Mouse (Mus musculus): ENCODE results near the gene Jazf1. TPM values are rescaled to one million over a fixed set of nuclear protein-coding genes. Genes with fewer than 3 reads are reported as not detected.

The Jazf1 gene
- polyA plus RNA-seq, 1 experiment from 2014 or later = 3.0 TPM

DNA sequence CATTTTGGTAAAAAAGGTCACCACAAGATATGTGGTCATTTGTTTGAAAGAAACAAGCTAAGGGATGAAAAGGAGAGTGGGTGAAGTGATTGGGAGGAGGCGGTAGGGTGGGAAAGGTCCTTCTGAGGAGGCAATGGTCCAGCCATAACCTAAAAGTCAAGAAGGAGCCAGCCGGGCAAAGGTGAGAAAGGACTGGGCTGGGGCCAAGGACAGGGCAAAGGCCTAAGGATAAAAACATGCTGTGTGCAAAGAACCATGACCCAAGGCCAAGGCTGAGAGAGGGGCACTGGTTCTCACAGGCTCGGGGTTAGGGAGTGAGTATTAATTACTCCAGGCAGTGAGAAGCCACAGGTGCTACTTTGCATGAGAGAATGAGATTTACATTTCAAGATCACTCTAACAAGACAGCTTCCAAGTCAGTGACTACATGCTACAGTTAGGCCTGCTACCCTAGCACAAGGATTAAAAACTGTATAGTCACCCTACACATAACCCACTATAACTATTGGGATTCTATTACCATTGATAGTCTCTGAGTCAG, 151.5 kb downstream of the Jazf1 start:
- Histone ChIP-seq H3K9me3 (replicated peaks; ENCODE audit: control insufficient read depth, low read length) (no peaks in the 10 kb centered on the region), H3K36me3 (ENCODE audit: control insufficient read depth, insufficient read depth) (no peaks in the 10 kb centered on the region), H3K4me2 (ENCODE audit: low read depth, low read length) (no peak overlapping the region), H3K4me1 (ENCODE audit: control insufficient read depth, low read depth, low read length) (no peaks in the 10 kb centered on the region), H3K27me3 (ENCODE audit: control insufficient read depth, insufficient read depth, low read depth, low read length) (no peaks in the 10 kb centered on the region), H3K27ac (ENCODE audit: low read length) (no peak overlapping the region), H3K4me3 (ENCODE audit: low read depth, low read length) (no peak overlapping the region), H3K9ac (ENCODE audit: low read depth, low read length) (no peak overlapping the region)
- no peak for ATAC-seq (ENCODE audit: low read depth)
- 57% methylated on average over 3 of the region's 3 CpGs for WGBS (ENCODE audit: insufficient replicate concordance)

DNA sequence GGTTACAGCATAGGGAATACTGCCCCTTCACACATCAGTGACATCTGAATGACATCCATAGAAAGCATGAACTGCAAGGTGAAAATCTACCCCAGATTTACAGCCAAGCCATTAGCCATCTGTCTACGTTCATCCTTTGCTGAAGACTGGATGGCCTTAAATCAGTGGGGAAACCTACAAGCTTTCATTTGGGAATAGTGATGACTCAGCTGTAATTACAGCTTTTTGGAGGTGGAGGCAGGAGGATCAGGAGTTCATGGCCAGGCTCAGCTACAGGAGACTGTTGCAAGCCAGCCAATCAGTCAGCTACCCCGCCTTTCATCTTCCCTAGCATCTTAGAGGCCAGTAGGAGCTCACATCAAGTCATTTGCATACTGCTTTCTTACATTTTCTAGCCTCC, 153.5 kb downstream of the Jazf1 start:
- H3K27me3 ChIP-seq (ENCODE audit: control insufficient read depth, insufficient read depth, low read depth, low read length) = no peaks in the 10 kb centered on the region
- no peak overlapping the region for H3K27ac ChIP-seq (ENCODE audit: low read length)
- H3K9ac ChIP-seq (ENCODE audit: low read depth, low read length) = no peak overlapping the region
- ATAC-seq (ENCODE audit: low read depth) = no peak
- no peaks in the 10 kb centered on the region for H3K36me3 ChIP-seq (ENCODE audit: control insufficient read depth, insufficient read depth)
- no peak overlapping the region for H3K4me3 ChIP-seq (ENCODE audit: low read depth, low read length)
- no peaks in the 10 kb centered on the region for H3K9me3 ChIP-seq (replicated peaks; ENCODE audit: control insufficient read depth, low read length)
- WGBS (ENCODE audit: insufficient replicate concordance) = 65% methylated on average over 2 of the region's 2 CpGs
- H3K4me1 ChIP-seq (ENCODE audit: control insufficient read depth, low read depth, low read length) = no peaks in the 10 kb centered on the region
- no peak overlapping the region for H3K4me2 ChIP-seq (ENCODE audit: low read depth, low read length)

DNA sequence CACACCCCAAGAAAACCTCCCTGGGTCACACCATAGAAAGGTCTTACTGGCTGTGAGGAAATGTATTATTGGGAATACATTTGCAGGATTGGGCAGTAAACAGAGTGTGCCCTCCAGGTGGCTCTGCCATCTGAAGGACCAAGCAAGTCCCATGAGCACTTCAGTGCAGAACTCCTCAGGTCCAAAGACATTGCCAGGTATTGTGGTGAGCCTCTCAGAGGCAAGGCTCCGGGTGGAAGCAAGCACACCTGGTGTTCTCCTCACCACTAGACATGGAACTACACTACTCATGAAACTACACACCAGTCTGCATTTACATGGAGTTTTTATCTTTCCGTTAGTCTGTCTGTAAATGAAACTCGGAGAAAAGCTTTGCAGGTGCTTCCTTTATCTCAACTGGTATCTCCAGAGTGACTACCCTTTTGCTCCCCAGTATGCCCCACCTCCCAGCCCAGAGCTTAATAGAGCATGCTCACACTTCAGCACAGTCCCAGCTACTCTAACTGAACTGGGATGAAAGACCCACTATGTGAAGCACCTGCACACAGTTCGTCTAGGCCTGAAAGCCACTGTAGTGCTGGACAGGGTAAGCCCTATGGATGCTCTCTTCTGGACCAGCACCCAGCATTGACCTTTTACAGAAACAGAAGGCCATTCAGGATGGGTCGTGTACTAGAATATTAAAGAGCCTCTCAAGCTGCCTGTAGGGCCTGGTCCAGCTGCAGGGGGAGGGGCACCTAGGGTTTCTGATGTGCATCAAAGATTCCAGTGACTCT, 156.1 kb downstream of the Jazf1 start:
- Histone ChIP-seq H3K4me2 (ENCODE audit: low read depth, low read length) (no peak overlapping the region), H3K4me3 (ENCODE audit: low read depth, low read length) (no peak overlapping the region), H3K27me3 (ENCODE audit: control insufficient read depth, insufficient read depth, low read depth, low read length) (no peaks in the 10 kb centered on the region), H3K9me3 (replicated peaks; ENCODE audit: control insufficient read depth, low read length) (no peaks in the 10 kb centered on the region), H3K9ac (ENCODE audit: low read depth, low read length) (no peak overlapping the region), H3K36me3 (ENCODE audit: control insufficient read depth, insufficient read depth) (no peaks in the 10 kb centered on the region), H3K4me1 (ENCODE audit: control insufficient read depth, low read depth, low read length) (no peaks in the 10 kb centered on the region), H3K27ac (ENCODE audit: low read length) (no peak overlapping the region)
- no peak for ATAC-seq (ENCODE audit: low read depth)
- WGBS (ENCODE audit: insufficient replicate concordance) = 50% methylated on average over 5 of the region's 5 CpGs

GRCm38 (mm10) chr6:52906801-52907200, 161.6 kb downstream of the Jazf1 start:
- H3K9ac ChIP-seq (ENCODE audit: low read depth, low read length) = no peak overlapping the region
- no peak overlapping the region for H3K4me2 ChIP-seq (ENCODE audit: low read depth, low read length)
- no peak for ATAC-seq (ENCODE audit: low read depth)
- H3K36me3 ChIP-seq (ENCODE audit: control insufficient read depth, insufficient read depth) = no peaks in the 10 kb centered on the region
- H3K27me3 ChIP-seq (ENCODE audit: control insufficient read depth, insufficient read depth, low read depth, low read length) = no peaks in the 10 kb centered on the region
- H3K4me3 ChIP-seq (ENCODE audit: low read depth, low read length) = no peak overlapping the region
- no peak overlapping the region for H3K27ac ChIP-seq (ENCODE audit: low read length)
- H3K9me3 ChIP-seq (replicated peaks; ENCODE audit: control insufficient read depth, low read length) = no peaks in the 10 kb centered on the region
- H3K4me1 ChIP-seq (ENCODE audit: control insufficient read depth, low read depth, low read length) = peaks cover 3% of the 10 kb centered on the region
- WGBS (ENCODE audit: insufficient replicate concordance) = 68% methylated on average over 5 of the region's 5 CpGs

DNA sequence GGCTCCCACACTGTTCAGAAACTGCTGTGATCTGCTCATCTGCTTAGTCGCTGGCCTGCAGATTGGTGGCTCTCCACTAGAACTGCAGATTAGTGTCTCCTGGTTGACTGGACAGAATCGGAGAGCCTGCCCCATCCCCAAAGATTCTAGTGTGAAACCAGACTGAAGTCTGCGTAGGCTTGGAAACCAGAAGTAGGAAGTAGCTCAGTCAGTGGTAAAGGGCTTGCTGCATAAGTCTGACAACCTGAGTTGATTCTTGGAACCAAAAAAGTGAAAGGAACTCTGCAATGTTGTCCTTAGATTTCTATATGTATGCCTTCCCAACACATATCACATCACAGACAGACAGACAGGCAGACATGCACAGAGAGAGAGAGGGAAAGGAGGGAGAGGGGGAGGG, 163.3 kb downstream of the Jazf1 start:
- Histone ChIP-seq H3K9me3 (replicated peaks; ENCODE audit: control insufficient read depth, low read length) (no peaks in the 10 kb centered on the region), H3K27ac (ENCODE audit: low read length) (no peak overlapping the region), H3K4me3 (ENCODE audit: low read depth, low read length) (no peak overlapping the region), H3K4me2 (ENCODE audit: low read depth, low read length) (no peak overlapping the region), H3K9ac (ENCODE audit: low read depth, low read length) (no peak overlapping the region), H3K36me3 (ENCODE audit: control insufficient read depth, insufficient read depth) (no peaks in the 10 kb centered on the region), H3K4me1 (ENCODE audit: control insufficient read depth, low read depth, low read length) (peaks cover 5% of the 10 kb centered on the region), H3K27me3 (ENCODE audit: control insufficient read depth, insufficient read depth, low read depth, low read length) (no peaks in the 10 kb centered on the region)
- WGBS (ENCODE audit: insufficient replicate concordance) = 48% methylated on average over 3 of the region's 3 CpGs
- no peak for ATAC-seq (ENCODE audit: low read depth)

DNA sequence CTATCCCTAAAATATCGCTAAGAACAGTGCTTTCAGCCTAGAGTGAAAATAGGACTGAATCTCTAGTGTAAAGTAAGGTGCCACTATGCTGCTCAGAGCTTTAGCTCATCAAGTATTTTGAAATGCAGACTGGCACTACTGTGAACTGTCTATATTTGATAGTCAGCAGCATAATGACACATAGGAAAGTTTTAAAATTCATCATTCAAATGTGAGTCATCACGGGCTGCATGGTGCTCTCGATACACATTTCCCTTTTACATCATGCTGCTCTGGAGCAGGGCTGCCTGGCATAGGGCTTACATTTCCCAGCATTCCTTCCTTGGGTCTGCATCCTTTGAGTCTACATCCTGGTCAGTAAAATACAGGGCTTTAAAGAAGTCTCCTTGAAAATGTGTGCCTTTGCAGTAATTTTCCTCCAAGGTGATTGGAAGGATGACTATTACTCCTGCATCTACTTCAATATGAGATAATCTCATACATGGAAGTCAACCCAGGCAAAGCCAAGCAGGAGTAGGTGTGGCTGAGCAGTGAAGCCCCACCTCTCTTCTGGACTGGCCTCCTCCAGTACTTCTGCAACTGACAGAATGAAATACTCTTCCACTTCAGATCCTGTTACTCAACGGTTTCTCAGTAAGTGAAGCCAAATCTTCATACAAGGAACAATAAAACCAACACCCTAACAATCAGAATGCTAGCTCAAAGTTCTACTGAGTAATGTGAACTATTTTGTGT, 165.0 kb downstream of the Jazf1 start:
- Histone ChIP-seq H3K27ac (ENCODE audit: low read length) (no peak overlapping the region), H3K4me3 (ENCODE audit: low read depth, low read length) (no peak overlapping the region), H3K36me3 (ENCODE audit: control insufficient read depth, insufficient read depth) (no peaks in the 10 kb centered on the region), H3K9ac (ENCODE audit: low read depth, low read length) (no peak overlapping the region), H3K4me1 (ENCODE audit: control insufficient read depth, low read depth, low read length) (peaks cover 5% of the 10 kb centered on the region), H3K4me2 (ENCODE audit: low read depth, low read length) (no peak overlapping the region), H3K27me3 (ENCODE audit: control insufficient read depth, insufficient read depth, low read depth, low read length) (no peaks in the 10 kb centered on the region), H3K9me3 (replicated peaks; ENCODE audit: control insufficient read depth, low read length) (no peaks in the 10 kb centered on the region)
- no peak for ATAC-seq (ENCODE audit: low read depth)
- WGBS (ENCODE audit: insufficient replicate concordance) = 61% methylated on average over 4 of the region's 4 CpGs

DNA sequence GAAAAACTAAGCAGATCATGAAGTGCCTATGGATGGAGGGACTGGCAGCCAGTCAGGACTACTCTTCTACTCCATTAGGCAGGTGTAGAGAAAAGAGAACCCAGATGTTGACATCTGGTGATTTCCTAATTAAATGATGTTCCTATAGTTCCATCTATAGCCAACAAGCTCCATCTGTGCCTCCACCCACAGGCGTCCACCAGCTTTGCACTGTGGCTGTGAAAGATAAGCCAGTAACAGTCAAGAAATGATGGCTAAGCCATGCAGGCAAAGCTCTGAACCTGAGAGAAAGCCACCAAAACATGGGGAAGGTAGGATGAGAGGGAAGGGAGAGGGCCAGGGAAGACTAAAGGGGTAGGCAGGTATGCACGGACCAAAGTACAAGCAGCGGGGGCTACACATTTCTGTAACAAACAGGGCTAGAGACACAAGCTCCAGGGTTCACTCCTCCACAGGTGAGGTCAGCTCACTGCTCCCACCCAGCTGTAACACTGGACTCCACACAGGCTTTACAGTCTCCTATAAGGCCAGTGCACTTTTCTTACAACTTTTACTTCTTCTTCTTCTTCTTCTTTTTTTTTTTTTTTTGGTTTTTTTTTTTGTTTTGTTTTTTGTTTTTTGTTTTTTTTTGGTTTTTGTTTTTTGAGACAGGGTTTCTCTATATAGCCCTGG, 168.7 kb downstream of the Jazf1 start:
- H3K9me3 ChIP-seq (replicated peaks; ENCODE audit: control insufficient read depth, low read length) = no peaks in the 10 kb centered on the region
- H3K4me1 ChIP-seq (ENCODE audit: control insufficient read depth, low read depth, low read length) = peaks cover 5% of the 10 kb centered on the region
- no peaks in the 10 kb centered on the region for H3K36me3 ChIP-seq (ENCODE audit: control insufficient read depth, insufficient read depth)
- peak overlapping the region; percentile 69 for H3K27ac ChIP-seq (ENCODE audit: low read length)
- WGBS (ENCODE audit: insufficient replicate concordance) = 48% methylated on average over 3 of the region's 3 CpGs
- peak; percentile 89 for ATAC-seq (ENCODE audit: low read depth)
- H3K4me2 ChIP-seq (ENCODE audit: low read depth, low read length) = no peak overlapping the region; the same call in 1 of the 2 replicates
- no peak overlapping the region for H3K9ac ChIP-seq (ENCODE audit: low read depth, low read length)
- 0 out of 2 replicates have a peak overlapping the region, but pooled peaks have one; percentile 4 for H3K4me3 ChIP-seq (ENCODE audit: low read depth, low read length)
- no peaks in the 10 kb centered on the region for H3K27me3 ChIP-seq (ENCODE audit: control insufficient read depth, insufficient read depth, low read depth, low read length)

DNA sequence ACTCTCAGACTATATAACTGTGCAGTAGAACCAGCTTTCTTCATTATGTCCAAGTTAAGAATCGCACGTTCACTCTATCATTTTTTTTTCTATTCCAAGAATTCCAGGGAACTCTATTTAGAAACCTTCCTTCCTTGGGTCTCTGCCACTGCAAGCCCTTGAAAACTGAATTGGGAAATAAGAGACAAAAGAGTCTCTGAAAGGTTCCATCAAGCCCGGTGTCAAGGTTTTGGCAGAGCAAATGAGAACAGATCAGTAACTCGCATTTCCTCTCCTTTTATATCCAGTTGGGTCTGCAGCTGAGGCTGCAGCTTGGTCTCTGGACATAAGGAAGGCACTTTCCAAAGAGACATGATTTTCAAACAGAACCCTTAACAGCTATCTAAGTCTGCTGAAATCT, 173.4 kb downstream of the Jazf1 start:
- H3K4me1 ChIP-seq (ENCODE audit: control insufficient read depth, low read depth, low read length) = no peaks in the 10 kb centered on the region; the same call in 1 of the 2 replicates
- no peaks in the 10 kb centered on the region for H3K9me3 ChIP-seq (replicated peaks; ENCODE audit: control insufficient read depth, low read length)
- no peaks in the 10 kb centered on the region for H3K27me3 ChIP-seq (ENCODE audit: control insufficient read depth, insufficient read depth, low read depth, low read length)
- H3K4me3 ChIP-seq (ENCODE audit: low read depth, low read length) = no peak overlapping the region
- H3K4me2 ChIP-seq (ENCODE audit: low read depth, low read length) = no peak overlapping the region
- no peaks in the 10 kb centered on the region for H3K36me3 ChIP-seq (ENCODE audit: control insufficient read depth, insufficient read depth)
- WGBS (ENCODE audit: insufficient replicate concordance) = 70% methylated on average over 4 of the region's 4 CpGs
- no peak for ATAC-seq (ENCODE audit: low read depth)
- no peak overlapping the region for H3K27ac ChIP-seq (ENCODE audit: low read length)
- no peak overlapping the region for H3K9ac ChIP-seq (ENCODE audit: low read depth, low read length)

All from liver, embryonic 16.5 days (tissue).